Mouse (Mus musculus): ENCODE measurements around the gene Pitpnc1.

DNA sequence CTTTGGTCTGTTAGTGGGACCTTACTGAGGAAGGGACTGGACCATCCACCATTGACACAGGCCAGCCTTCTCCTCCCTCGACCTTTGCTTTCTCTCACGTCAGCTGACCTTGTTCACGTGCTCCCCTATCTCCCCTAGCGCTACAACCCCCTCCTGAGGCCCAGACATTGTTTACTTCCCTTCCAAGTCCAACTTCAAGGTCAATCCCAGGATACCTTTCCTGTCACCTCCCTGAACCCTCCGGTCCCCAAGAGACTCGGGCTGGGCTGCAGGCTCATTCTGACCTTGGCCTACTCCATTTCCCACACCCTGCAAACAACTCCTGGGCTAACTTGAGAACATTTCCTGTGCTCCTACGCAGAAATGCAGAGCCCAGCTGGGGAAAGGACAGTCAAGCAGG, 193.6 kb downstream of the Pitpnc1 start:
- no peak for TF ChIP-seq POLR2A (IDR thresholded peaks at IDR 0.05; ENCODE audit: control insufficient read depth, extremely low read depth, insufficient read depth, low read length, poor library complexity)
- no peak for TF ChIP-seq CTCF (IDR thresholded peaks at IDR 0.05; ENCODE audit: borderline replicate concordance, control insufficient read depth, extremely low read depth, insufficient read depth, low read length, poor library complexity)

Data from thymus, adult 2 months (tissue).